22 mouse cellular contexts compared by ENCODE assay signal in the genomic region with DNA sequence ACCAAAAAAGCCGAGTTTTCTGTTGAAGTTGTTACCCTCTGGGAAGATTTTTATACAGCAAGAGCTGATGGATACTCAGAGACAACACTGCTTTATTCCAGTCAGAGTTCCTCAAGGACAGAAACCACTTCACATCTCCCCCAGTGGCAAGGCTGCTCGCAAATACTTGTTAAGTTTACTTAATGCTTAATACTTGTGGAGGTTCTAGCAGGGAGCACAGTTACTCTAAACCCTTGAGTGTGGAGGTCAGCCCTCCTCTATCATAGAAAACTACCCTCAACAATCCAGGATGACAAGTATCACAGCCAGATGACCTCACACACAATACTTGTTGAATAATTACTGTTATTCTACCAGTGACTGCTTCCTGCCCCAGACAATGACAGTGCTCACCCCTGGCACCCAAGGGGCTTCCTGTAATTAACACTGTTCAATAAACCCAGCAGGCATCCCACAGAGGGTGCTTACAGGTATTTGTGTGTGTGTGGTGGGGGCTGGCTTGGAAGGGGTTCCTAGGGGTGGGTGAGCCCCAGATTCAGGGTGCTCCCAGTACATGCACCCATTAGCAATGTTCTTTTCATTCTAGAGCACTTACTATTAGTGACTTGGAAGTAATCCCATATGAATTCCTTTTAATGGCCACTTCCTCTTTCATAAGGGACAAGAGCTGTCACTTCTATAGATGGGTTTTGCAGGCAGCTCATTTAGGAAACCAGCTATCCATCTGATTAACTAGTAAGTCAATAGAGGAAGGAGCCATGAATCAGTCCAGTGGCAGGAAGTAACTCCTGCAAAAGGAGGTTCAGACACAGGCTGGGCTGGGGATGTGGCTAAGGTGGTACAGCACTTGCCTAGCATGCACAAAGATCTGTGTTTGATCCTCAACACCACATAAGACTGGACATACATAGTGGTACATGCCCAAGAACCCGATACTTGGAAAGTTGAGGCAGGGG. TPM values are rescaled to one million over a fixed set of nuclear protein-coding genes. Genes with fewer than 3 reads are reported as not detected.
DNase-seq lines count a peak whose midpoint lies in the region; ATAC-seq and TF ChIP-seq lines count a peak whose summit lies in the region.
"Had no signal": no experiment of that assay in that cellular context is flagged by ENCODE, and none has a peak within 500 bp of the region (broad histone marks: within the 10 kb centered on the region; RNA-seq: fewer than 3 reads in every experiment).

No protein-coding gene starts in this region.

- H3K4me2 ChIP-seq in lung, postnatal 0 days (replicated peaks; ENCODE audit: low read depth, low read length): no peak overlapping the region
- H3K4me2 ChIP-seq: forebrain, embryonic 13.5 days; hindbrain, embryonic 14.5 days; neural tube, embryonic 13.5 days had no signal

- H3K27ac ChIP-seq in heart, embryonic 10.5 days: 0 out of 2 replicates have a peak overlapping the region, but pooled peaks have one; percentile 67
- H3K27ac ChIP-seq in kidney, adult 2 months (ENCODE audit: insufficient read depth, low read depth, low read length): no peak overlapping the region
- peak overlapping the region; percentile 88 for H3K27ac ChIP-seq in lung, postnatal 0 days (ENCODE audit: low read length)
- H3K27ac ChIP-seq: embryonic facial prominence, embryonic 10.5 days; forebrain, embryonic 13.5 days; hindbrain, embryonic 14.5 days; intestine, embryonic 15.5 days; left cerebral cortex, adult 2 months; limb, embryonic 10.5 days; liver, embryonic 14.5 days; neural tube, embryonic 13.5 days had no signal

- 75% methylated on average over 3 of the region's 3 CpGs for WGBS in heart, embryonic 10.5 days
- WGBS in kidney, adult 2 months: 66% methylated on average over 3 of the region's 3 CpGs
- WGBS in lung, postnatal 0 days: 42% methylated on average over 3 of the region's 3 CpGs

- no peaks in the 10 kb centered on the region for H3K9me3 ChIP-seq in heart, embryonic 10.5 days
- no peaks in the 10 kb centered on the region for H3K9me3 ChIP-seq in lung, postnatal 0 days (ENCODE audit: low read length)
- H3K9me3 ChIP-seq: embryonic facial prominence, embryonic 10.5 days; forebrain, embryonic 13.5 days; intestine, embryonic 15.5 days; limb, embryonic 10.5 days; neural tube, embryonic 13.5 days had no signal

- DNase-seq in heart, embryonic 10.5 days (ENCODE audit: low spot score): no peak
- no peak for DNase-seq in heart, postnatal 4 days
- peak; percentile 7 for DNase-seq in kidney, adult 9 months
- DNase-seq in kidney, adult 2 months: no peak
- peak; percentile 83 for DNase-seq in 416B (ENCODE audit: low read depth)
- peak; percentile 79 for DNase-seq in lung, postnatal 0 days (ENCODE audit: low spot score)
- DNase-seq in urinary bladder, postnatal 4 days (ENCODE audit: low spot score in 2 of 2): no peak
- DNase-seq in thymus, postnatal 14 days: no peak
- DNase-seq: adrenal gland, postnatal 10 days; cerebellum, adult 11-12 months; cerebellum, postnatal 36 days; gastrocnemius, postnatal 25 days; kidney, postnatal 10 days; right cerebral cortex, postnatal 25 days had no signal

- ATAC-seq in lung, postnatal 0 days: peak; percentile 68
- ATAC-seq: forebrain, embryonic 13.5 days had no signal

- no peak overlapping the region for H3K4me3 ChIP-seq in heart, embryonic 10.5 days
- no peak overlapping the region for H3K4me3 ChIP-seq in kidney, adult 2 months (ENCODE audit: insufficient read depth, low read depth, low read length)
- H3K4me3 ChIP-seq in lung, postnatal 0 days (ENCODE audit: low read depth, low read length): no peak overlapping the region
- H3K4me3 ChIP-seq: embryonic facial prominence, embryonic 10.5 days; forebrain, embryonic 13.5 days; intestine, embryonic 15.5 days; left cerebral cortex, adult 2 months; limb, embryonic 10.5 days; neural tube, embryonic 13.5 days had no signal

- no peak for TF ChIP-seq CTCF in kidney, adult 2 months (conservative IDR thresholded peaks at IDR 0.05; ENCODE audit: insufficient read depth, insufficient read length, low read depth, low read length)
- TF ChIP-seq CTCF in lung, postnatal 0 days (IDR thresholded peaks at IDR 0.05): no peak

- TF ChIP-seq EP300 in lung, postnatal 0 days (IDR thresholded peaks at IDR 0.05): 0 out of 2 replicates have a peak, but pooled peaks have one; percentile 8

- TF ChIP-seq POLR2A in kidney, adult 2 months (IDR thresholded peaks at IDR 0.05; ENCODE audit: low read depth, low read length): no peak

- H3K9ac ChIP-seq in lung, postnatal 0 days (replicated peaks; ENCODE audit: low read depth): no peak overlapping the region
- H3K9ac ChIP-seq: forebrain, embryonic 13.5 days; hindbrain, embryonic 14.5 days; intestine, embryonic 15.5 days; liver, embryonic 14.5 days; neural tube, embryonic 13.5 days had no signal

- H3K36me3 ChIP-seq in heart, embryonic 10.5 days: no peaks in the 10 kb centered on the region
- no peaks in the 10 kb centered on the region for H3K36me3 ChIP-seq in kidney, adult 2 months (ENCODE audit: control insufficient read depth, insufficient read depth, low read length)
- H3K36me3 ChIP-seq in lung, postnatal 0 days (ENCODE audit: insufficient read depth, low read length): no peaks in the 10 kb centered on the region
- H3K36me3 ChIP-seq: embryonic facial prominence, embryonic 10.5 days; intestine, embryonic 15.5 days; limb, embryonic 10.5 days; neural tube, embryonic 13.5 days had no signal

- H3K4me1 ChIP-seq in heart, embryonic 10.5 days: peaks cover 26% of the 10 kb centered on the region
- no peaks in the 10 kb centered on the region for H3K4me1 ChIP-seq in kidney, adult 2 months (ENCODE audit: control insufficient read depth, insufficient read depth, low read length)
- peaks cover 59% of the 10 kb centered on the region; the same call in 1 of the 2 replicates for H3K4me1 ChIP-seq in lung, postnatal 0 days (ENCODE audit: insufficient read depth, low read depth, low read length)
- H3K4me1 ChIP-seq: forebrain, embryonic 13.5 days; neural tube, embryonic 13.5 days had no signal

- no peaks in the 10 kb centered on the region for H3K27me3 ChIP-seq in heart, embryonic 10.5 days (ENCODE audit: insufficient read depth, poor library complexity, severe bottlenecking)
- no peaks in the 10 kb centered on the region for H3K27me3 ChIP-seq in kidney, adult 2 months (replicated peaks; ENCODE audit: control insufficient read depth, insufficient read depth, low read length)
- H3K27me3 ChIP-seq in lung, postnatal 0 days (replicated peaks; ENCODE audit: insufficient read depth, low read length): no peaks in the 10 kb centered on the region
- H3K27me3 ChIP-seq: forebrain, embryonic 13.5 days; intestine, embryonic 15.5 days; neural tube, embryonic 13.5 days had no signal

RNA-seq across cellular contexts. Expression of a gene that starts 13.3 kb away (rescaled TPM):
- polyA plus RNA-seq in heart, embryonic 10.5 days (2016; fragmentation: Nextera tagmentation; extraction: Ambion mirVana): 22.3 and 25.5 TPM in 2 replicates
- total RNA-seq in heart, postnatal 4 days (2021): 10 to 100 TPM; 41.5 to 42.5 TPM
- 22.3 and 23.3 TPM in 2 replicates for polyA plus RNA-seq in kidney, adult 2 months (2012; rRNA removed)
- 584 and 640 TPM in 2 replicates for polyA plus RNA-seq in lung, postnatal 0 days (2015; fragmentation: Nextera tagmentation; extraction: Ambion mirVana)

Comparison
In these comparisons a context has a peak if more than half of its experiments do, and no peak if none do; other contexts are left out.
1. DNase-seq: peak in kidney, adult 9 months (single experiment), 416B (single experiment) and lung, postnatal 0 days (single experiment); none in heart, embryonic 10.5 days (single experiment), heart, postnatal 4 days (single experiment), kidney, adult 2 months (single experiment), urinary bladder, postnatal 4 days (0 of 2) and thymus, postnatal 14 days (single experiment).
2. RNA of a gene that starts 13.3 kb away (polyA plus RNA-seq): 584 to 640 TPM in lung, postnatal 0 days; 22.3 to 25.5 TPM in heart, embryonic 10.5 days and 22.3 to 23.3 TPM in kidney, adult 2 months; every median in the first group is over 10 times any median in the second.